Mouse (Mus musculus): ENCODE results near the gene Rnf167.

GRCm38 (mm10) chr11:70612505-70612904, 34.5 kb upstream of the Rnf167 start:
- TF ChIP-seq CTCF (conservative IDR thresholded peaks at IDR 0.05; ENCODE audit: low read length) (no peak), POU5F1 (IDR thresholded peaks at IDR 0.05; ENCODE audit: borderline replicate concordance, low read length) (no peak)
